Mouse (Mus musculus) frontal cortex, postnatal 36 days (tissue): ENCODE measurements at regions not wholly inside any gene's neighbourhood (a gene's known extent, or its start where the extent isn't known, plus 50 kb on each side); places are given as distances from the start of the nearest gene placed in this dataset.

Source experiments
- DNase-seq, 2 experiments: peaks; one replicate each; pipeline ENCODE4 v3.0.0; 2022; ENCODE audit warnings: low spot score in 2 of 2

- DNase-seq = no peak
Observed at GRCm38 (mm10) chr12:39952854-39953253, 85.0 kb downstream of the Arl4a start.

GRCm38 (mm10) chr12:39951911-39952310 is 85.9 kb downstream of the Arl4a start:
- DNase-seq = no peak

GRCm38 (mm10) chr12:39950270-39950801 is 87.5 kb downstream of the Arl4a start:
- DNase-seq = peak; percentile 25 to 35

- DNase-seq = no peak
Observed at GRCm38 (mm10) chr12:39942910-39943309, 94.9 kb downstream of the Arl4a start.

- no peak for DNase-seq
Observed at GRCm38 (mm10) chr12:39941162-39941561, 96.7 kb downstream of the Arl4a start.

- DNase-seq = no peak
Observed at GRCm38 (mm10) chr12:39939017-39939416, 98.8 kb downstream of the Arl4a start.

GRCm38 (mm10) chr12:39938211-39938610 is 99.6 kb downstream of the Arl4a start:
- no peak for DNase-seq

GRCm38 (mm10) chr12:39936331-39936730 is 101.5 kb downstream of the Arl4a start:
- DNase-seq = peak; percentile 3 to 12

GRCm38 (mm10) chr12:39935775-39936174 is 102.0 kb downstream of the Arl4a start:
- DNase-seq = no peak

- DNase-seq = no peak
Observed at GRCm38 (mm10) chr12:39934877-39935276, 102.9 kb downstream of the Arl4a start.

GRCm38 (mm10) chr12:39931251-39931650 is 106.6 kb downstream of the Arl4a start:
- DNase-seq = no peak

GRCm38 (mm10) chr12:39927902-39928301 is 109.9 kb downstream of the Arl4a start:
- DNase-seq = no peak

- no peak for DNase-seq
Observed at GRCm38 (mm10) chr12:39927014-39927413, 110.8 kb downstream of the Arl4a start.

- no peak for DNase-seq
Observed at GRCm38 (mm10) chr12:39921481-39921880, 116.3 kb downstream of the Arl4a start.

- peak; percentile 2 to 20 for DNase-seq
Observed at GRCm38 (mm10) chr12:39920466-39920913, 117.3 kb downstream of the Arl4a start.

GRCm38 (mm10) chr12:39919909-39920308 is 117.9 kb downstream of the Arl4a start:
- DNase-seq = no peak

- no peak for DNase-seq
Observed at GRCm38 (mm10) chr12:39888493-39888892, 149.3 kb downstream of the Arl4a start.

GRCm38 (mm10) chr12:39885366-39885765 is 152.5 kb downstream of the Arl4a start:
- no peak for DNase-seq

- peak; percentile 9 to 47 for DNase-seq
Observed at GRCm38 (mm10) chr12:39880309-39880708, 157.5 kb downstream of the Arl4a start.

GRCm38 (mm10) chr12:39873917-39874316 is 163.9 kb downstream of the Arl4a start:
- no peak for DNase-seq

- no peak for DNase-seq
Observed at GRCm38 (mm10) chr12:39861797-39862196, 176.0 kb downstream of the Arl4a start.

GRCm38 (mm10) chr12:39851610-39852009 is 186.2 kb downstream of the Arl4a start:
- DNase-seq = no peak

GRCm38 (mm10) chr12:39849346-39850058 is 188.3 kb downstream of the Arl4a start:
- DNase-seq = no peak

- no peak for DNase-seq
Observed at GRCm38 (mm10) chr12:39840615-39841014, 197.2 kb downstream of the Arl4a start.
